Mouse (Mus musculus) thymus, adult 2 months (tissue): Measurements from ENCODE around the gene Apaf1. TPM values are rescaled to one million over a fixed set of nuclear protein-coding genes. Genes with fewer than 3 reads are reported as not detected.

ENCODE experiments used
- DNase-seq: peaks from one replicate; pipeline ENCODE4 v3.0.0; 2021
- H3K27ac ChIP-seq: fragments of 200-500 bp; 2 replicates; pipeline ENCODE4 v1.5.1; 2012; ENCODE audit warnings: low read length, control low read depth; ENCODE audit not compliant: control insufficient read depth, insufficient read depth
- H3K27me3 ChIP-seq: fragments of 200-500 bp; 2 replicates; pipeline ENCODE4 v1.6.1; 2012; ENCODE audit warnings: mild to moderate bottlenecking, low read length, moderate library complexity, mixed read lengths; ENCODE audit not compliant: control insufficient read depth, insufficient read depth
- H3K36me3 ChIP-seq: fragments of 200-500 bp; 2 replicates; pipeline ENCODE4 v1.6.1; 2012; ENCODE audit warnings: mild to moderate bottlenecking, low read length, moderate library complexity; ENCODE audit not compliant: control insufficient read depth, insufficient read depth
- H3K4me1 ChIP-seq: fragments of 200-500 bp; replicated peaks from 2 replicates; pipeline ENCODE4 v1.6.1; 2012; ENCODE audit warnings: low read length; ENCODE audit not compliant: control insufficient read depth, insufficient read depth
- H3K4me3 ChIP-seq: fragments of 200-500 bp; 2 replicates; pipeline ENCODE4 v1.5.1; 2012; ENCODE audit warnings: mild to moderate bottlenecking, low read length, control low read depth, moderate library complexity; ENCODE audit not compliant: control insufficient read depth, insufficient read depth
- CTCF ChIP-seq: fragments of 200-500 bp; IDR thresholded peaks from 2 replicates; pipeline ENCODE4 v1.5.1; 2012; ENCODE audit warnings: mild to moderate bottlenecking, control low read depth, low read length, moderate library complexity, borderline replicate concordance; ENCODE audit not compliant: control insufficient read depth, poor library complexity, insufficient read depth; ENCODE audit errors: extremely low read depth
- POLR2A ChIP-seq: fragments of 200-500 bp; IDR thresholded peaks from 2 replicates; pipeline ENCODE4 v1.6.1; 2012; ENCODE audit warnings: mild to moderate bottlenecking, low read length, control low read depth, moderate library complexity; ENCODE audit not compliant: control insufficient read depth, poor library complexity, insufficient read depth; ENCODE audit errors: extremely low read depth
- WGBS: fragments of 180-500 bp; shearing (Covaris S2); methylation state at CpG from one replicate; pipeline ENCODE4 v1.1.7; 2018; 5-methylcytosine and 5-hydroxymethylcytosine counted together
- polyA plus RNA-seq: library from polyadenylated mRNA; depleted of rRNA; stranded (reverse); fragments of >200 nt; gene quantifications from 2 replicates; pipeline ENCODE4 v1.2.3, GENCODE M21; 2012

Apaf1 gene
- polyA plus RNA-seq, 1 experiment, result 18.1 TPM

- Histone ChIP-seq H3K27ac (no peak overlapping the region), H3K4me3 (no peak overlapping the region), H3K36me3 (no peaks in the 10 kb centered on the region), H3K4me1 (no peaks in the 10 kb centered on the region), H3K27me3 (no peaks in the 10 kb centered on the region)
- 96% methylated on average over 14 of the region's 14 CpGs for WGBS
- no peak for DNase-seq
- TF ChIP-seq POLR2A, result no peak
- TF ChIP-seq CTCF, result no peak
These were observed 20.4 kb upstream of the Apaf1 start for GRCm38 (mm10) chr10:91102799-91103590.

GRCm38 (mm10) chr10:91101936-91102335 is 19.4 kb upstream of the Apaf1 start:
- no peaks in the 10 kb centered on the region for H3K36me3 ChIP-seq
- no peaks in the 10 kb centered on the region for H3K27me3 ChIP-seq
- DNase-seq, result no peak
- WGBS, result 96% methylated on average over 25 of the region's 25 CpGs
- no peak overlapping the region for H3K4me3 ChIP-seq
- no peaks in the 10 kb centered on the region for H3K4me1 ChIP-seq
- no peak for TF ChIP-seq CTCF
- no peak for TF ChIP-seq POLR2A
- H3K27ac ChIP-seq, result no peak overlapping the region

- Histone ChIP-seq H3K27ac (no peak overlapping the region), H3K36me3 (no peaks in the 10 kb centered on the region), H3K4me1 (no peaks in the 10 kb centered on the region), H3K27me3 (no peaks in the 10 kb centered on the region), H3K4me3 (no peak overlapping the region)
- no peak for DNase-seq
- 96% methylated on average over 1 of the region's 1 CpGs for WGBS
- no peak for TF ChIP-seq CTCF
- TF ChIP-seq POLR2A, result no peak
These were observed 17.5 kb upstream of the Apaf1 start for GRCm38 (mm10) chr10:91100101-91100500.

- Histone ChIP-seq H3K27me3 (no peaks in the 10 kb centered on the region), H3K4me3 (no peak overlapping the region), H3K4me1 (no peaks in the 10 kb centered on the region), H3K36me3 (no peaks in the 10 kb centered on the region), H3K27ac (no peak overlapping the region)
- TF ChIP-seq POLR2A, result no peak
- TF ChIP-seq CTCF, result no peak
- 96% methylated on average over 8 of the region's 8 CpGs for WGBS
- no peak for DNase-seq
These were observed 15.5 kb upstream of the Apaf1 start for GRCm38 (mm10) chr10:91098056-91098455.

- no peaks in the 10 kb centered on the region for H3K27me3 ChIP-seq
- DNase-seq, result no peak
- H3K4me1 ChIP-seq, result no peaks in the 10 kb centered on the region
- no peak overlapping the region for H3K27ac ChIP-seq
- H3K4me3 ChIP-seq, result no peak overlapping the region
- no peaks in the 10 kb centered on the region for H3K36me3 ChIP-seq
- no peak for TF ChIP-seq POLR2A
- no peak for TF ChIP-seq CTCF
- 78% methylated on average over 15 of the region's 15 CpGs for WGBS
These were observed 11.9 kb upstream of the Apaf1 start for GRCm38 (mm10) chr10:91094251-91095104.

GRCm38 (mm10) chr10:91092812-91093211 is 10.2 kb upstream of the Apaf1 start:
- no peak for DNase-seq
- no peaks in the 10 kb centered on the region for H3K36me3 ChIP-seq
- H3K4me1 ChIP-seq, result no peaks in the 10 kb centered on the region
- H3K27ac ChIP-seq, result no peak overlapping the region
- WGBS, result 98% methylated on average over 4 of the region's 4 CpGs
- TF ChIP-seq CTCF, result no peak
- no peak for TF ChIP-seq POLR2A
- no peak overlapping the region for H3K4me3 ChIP-seq
- no peaks in the 10 kb centered on the region for H3K27me3 ChIP-seq
